Mouse (Mus musculus): ENCODE data around the gene H2-T24.

H2-T24 gene

DNA sequence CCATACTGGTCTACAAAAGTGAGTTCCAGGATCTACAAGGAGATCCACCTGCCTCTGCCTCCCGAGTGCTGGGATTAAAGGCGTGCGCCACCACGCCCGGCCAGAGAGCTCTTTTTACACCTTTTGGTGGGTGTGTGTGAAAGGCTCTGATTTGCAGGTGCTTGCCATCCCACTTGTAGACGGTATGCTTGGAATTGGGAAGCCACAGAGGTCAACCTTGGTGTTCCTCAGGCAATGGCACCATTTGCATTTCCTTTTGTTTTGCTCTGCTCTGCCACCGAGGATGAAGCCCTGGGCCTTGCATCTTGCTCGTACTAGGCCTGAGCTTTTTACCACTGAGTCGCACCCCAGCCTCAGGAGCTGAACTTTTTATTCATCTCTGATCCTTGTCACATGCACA lies 38.6 kb downstream of the H2-T24 start:
- no peak for DNase-seq (ENCODE audit: low spot score in 2 of 2)

DNA sequence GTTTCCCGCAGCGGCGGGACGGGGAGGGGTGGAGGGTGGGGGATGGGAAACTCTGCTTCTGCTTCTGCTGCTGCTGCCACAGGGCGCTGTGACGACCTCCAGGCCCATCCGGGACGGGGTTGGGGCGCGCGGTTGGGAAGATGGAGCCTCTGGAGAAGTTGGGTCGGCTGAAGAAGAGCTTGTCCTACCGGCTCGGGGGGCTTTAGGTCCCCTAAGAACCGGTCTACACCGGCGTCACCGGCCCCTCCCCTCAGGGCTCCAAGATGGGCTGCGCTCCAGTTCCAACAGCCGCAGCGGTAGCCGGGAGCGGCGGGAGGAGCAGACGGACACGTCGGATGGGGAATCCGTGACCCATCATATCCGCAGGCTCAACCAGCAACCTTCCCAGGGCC lies 40.0 kb downstream of the H2-T24 start:
- peak in 1 of 2 experiments; percentile 41 for DNase-seq (ENCODE audit: low spot score in 2 of 2)

DNA sequence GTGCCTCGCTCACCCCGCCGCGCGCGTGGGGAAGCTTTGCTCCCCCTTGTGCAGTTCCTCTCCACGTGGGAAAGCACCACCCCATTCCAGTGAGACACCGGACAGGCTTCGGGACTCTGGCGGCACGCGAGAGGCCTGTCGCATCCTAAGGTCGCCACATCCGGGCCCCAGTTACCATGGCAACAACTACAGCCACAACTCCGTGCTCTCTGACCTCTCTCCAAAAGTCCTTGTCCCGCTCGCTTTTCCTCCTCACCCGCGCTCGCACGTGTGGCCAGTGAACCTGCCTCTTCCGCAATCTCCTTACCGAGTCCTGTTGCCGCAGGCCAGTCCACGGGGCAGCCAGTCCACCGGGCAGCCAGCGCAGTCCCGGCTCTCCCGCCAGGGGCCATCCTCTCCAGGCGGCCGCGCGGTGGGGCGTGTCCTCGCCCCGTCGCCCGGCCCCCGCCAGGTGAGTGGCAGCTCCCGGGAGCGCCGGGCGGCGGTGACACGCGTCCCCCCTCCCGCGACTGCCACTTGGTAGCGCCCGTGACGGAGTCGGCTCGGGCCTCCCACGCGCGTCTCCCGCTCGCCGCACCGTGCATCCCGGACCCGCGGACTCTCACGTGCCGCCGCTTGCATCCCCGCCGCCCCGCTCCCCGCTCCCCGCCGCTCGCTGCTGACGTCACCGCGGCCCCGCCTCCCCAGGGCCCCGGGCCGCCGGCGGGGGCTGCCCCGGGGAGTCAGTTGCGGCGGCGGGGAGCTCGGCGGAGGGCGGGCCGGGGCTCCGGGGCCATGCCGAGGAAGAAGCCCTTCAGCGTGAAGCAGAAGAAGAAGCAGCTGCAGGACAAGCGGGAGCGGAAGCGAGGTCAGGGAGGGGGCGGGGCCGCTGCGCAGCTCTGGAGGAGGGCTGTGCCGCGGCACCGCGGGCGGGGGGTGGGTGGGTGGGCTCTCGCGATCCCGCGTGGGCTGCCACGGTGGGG lies 40.7 kb downstream of the H2-T24 start, which contains the start of the genes Gnl1 and Prr3:
Gene Gnl1 (plus strand): TSS at position 451 of the 962 bp plus-strand sequence.
Gene Prr3 (minus strand): TSS at position 836 of the 962 bp plus-strand sequence.
- DNase-seq (ENCODE audit: low spot score in 2 of 2) = peak; percentile 92 to 94

DNA sequence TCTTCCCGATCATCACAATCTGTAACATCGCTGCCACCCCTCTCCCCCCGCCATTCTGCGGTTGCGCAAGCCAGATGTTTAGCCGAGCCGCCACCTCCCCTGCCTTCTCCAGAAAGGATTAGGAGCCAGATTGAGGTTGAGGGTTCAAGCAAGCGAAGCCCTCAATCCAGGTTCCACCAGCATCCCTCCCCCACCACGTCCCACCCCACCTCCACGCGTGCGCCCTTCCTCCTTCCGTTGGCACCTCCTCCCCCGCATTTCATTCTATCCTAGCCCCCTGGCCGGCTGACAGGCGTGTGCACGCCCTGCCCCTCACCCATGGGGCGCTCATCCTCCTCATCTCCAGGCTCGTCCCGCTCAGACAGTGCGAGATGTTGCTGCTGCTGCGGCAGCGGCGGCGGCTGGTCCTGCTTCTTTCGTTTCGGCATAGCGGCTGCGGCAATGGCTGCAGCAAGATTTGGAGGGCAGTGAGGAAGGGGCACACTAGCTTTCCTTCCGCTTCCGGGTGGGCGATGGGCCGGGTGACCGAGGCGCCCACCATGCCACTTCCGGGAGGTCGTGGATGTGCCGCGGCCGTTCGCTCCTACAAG lies 41.5 kb downstream of the H2-T24 start:
- DNase-seq (ENCODE audit: low spot score in 2 of 2) = peak in 1 of 2 experiments; percentile 89

DNA sequence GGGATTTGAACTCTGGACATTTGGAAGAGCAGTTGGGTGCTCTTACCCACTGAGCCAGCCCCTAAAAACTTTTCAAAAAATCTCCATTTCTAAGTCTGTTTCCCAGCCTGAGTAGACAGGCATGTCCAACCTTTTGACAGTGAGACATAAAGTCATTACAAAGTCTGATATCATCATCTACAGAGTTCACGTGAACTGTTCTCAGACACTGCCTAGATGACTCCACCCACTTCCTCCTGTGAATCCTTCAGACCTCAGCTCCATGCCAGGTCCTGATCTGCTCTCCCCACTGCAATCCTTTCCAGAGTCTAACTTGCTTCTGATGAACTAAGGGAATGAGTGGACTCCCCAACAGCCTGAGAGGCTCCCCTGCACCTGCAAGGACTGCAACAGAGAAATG lies 48.2 kb downstream of the H2-T24 start:
- no peak for DNase-seq (ENCODE audit: low spot score in 2 of 2)

DNA sequence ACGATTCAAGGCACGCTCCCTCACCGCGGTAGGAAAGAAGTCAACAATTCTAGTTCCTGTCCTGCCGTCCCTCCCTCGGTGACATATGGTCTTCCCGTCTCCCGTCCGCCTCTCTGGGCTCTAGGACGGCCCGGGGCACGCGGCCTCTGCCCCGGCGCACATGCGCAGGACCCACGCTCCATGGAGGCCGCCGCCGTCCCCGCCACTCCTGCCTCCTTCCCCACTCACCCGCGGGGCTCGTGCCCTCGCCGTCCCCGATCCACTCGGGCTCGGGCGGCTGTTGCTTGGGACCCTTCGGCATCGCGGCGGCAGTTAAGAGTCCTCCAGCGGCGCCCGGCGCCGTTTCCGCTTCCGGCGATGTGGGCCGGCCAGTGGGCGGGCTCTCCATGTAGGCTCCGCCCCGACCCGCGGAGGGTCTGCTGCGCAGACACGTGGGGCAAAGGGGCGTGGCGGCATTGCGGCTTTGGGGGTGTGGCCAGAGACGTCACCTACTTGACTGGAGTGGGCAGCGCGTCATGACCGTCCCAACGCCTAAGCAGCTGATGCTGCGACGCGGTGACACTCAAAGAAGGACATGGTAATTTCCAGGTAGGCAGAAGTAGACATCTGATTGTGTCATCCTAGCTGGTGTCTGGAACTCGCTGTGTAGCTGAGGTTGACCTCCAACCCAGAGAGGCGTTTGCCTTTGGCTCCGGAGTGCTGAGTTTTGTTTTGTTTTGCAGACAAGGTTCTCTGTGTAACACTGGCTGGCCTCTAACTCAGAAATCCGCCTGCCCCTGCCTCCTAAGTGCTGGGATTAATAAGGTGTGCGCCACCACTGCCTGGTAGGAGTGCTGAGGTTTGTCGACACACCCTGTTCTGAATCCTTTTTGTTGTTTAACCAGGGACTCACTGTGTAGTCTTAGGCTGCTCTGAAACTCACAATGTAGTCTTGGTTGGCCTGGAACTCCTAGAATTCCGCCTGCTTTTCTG lies 50.7 kb downstream of the H2-T24 start, which contains the start of gene Abcf1:
Gene Abcf1 (minus strand): TSS at position 344 of the 972 bp plus-strand sequence.
- DNase-seq (ENCODE audit: low spot score in 2 of 2) = peak; percentile 92 to 98

DNA sequence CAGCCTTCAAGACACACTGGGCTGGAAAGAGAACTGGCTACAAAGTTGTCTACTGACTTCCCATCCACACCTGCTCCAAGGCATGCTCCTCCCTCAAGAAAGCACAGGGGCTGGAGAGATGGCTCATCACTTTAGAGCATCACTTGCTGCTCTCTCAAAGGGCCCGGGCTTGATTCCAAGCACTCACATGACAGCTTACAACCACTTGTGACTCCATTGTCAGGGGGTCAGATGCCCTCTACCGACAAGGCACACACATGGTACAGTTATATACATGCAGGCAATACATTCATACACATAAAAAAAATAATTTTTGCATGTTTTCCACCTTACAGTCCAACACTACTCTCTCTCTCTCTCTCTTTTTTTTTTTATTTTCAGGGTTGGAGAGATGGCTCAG lies 52.7 kb downstream of the H2-T24 start:
- no peak for DNase-seq (ENCODE audit: low spot score in 2 of 2)

DNA sequence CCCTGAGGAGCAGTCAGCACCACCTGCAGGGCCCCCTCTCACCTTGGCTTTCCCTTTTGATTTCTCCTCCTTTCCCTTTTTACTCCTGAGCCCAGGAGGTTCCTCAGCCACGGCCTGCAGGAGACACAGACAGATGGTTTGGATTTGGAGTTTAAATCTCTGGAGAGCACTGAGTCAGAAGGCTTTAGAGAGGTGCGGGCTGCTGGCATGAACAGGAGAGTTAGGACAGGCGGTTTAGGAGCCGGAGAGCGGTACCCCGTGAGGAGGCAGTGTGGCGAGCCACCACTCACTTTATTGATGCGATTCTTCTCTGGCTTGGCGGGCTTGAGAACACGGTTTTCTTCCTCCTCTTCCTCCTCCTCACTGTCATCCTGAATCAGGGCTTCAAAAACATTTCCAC lies 57.1 kb downstream of the H2-T24 start:
- no peak for DNase-seq (ENCODE audit: low spot score in 2 of 2)

DNA sequence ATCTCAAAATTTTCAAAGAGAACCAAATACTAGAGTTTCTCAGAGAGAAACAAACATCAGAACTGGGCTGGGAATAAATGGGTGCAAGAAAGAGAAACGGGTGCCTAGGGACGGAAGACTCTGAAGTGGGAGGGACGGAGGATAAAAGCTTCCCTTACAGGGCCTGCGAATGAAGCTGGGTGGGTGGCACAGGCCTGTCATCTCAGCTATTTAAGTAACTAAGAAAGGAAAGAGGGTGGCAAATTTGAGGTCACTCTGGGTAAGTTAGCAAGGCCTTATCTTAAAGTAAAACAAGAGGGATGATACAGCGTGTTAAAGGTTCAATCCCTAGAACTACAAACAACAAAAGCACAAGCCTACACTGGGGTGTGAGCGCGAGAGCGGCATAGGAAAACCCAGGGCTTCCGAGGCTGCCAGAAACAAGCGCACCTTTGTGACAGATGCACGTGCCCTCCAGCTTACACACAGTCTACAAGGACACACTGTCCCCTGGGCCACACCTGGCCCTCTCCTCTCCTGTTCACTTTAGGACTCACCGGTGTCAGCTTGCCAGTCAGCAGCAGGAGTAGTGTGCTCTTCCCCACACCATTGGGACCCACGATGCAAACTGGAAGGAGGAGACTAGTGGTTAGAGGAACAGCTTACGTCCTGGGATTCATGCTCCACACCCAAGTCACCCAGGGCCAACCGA lies 61.7 kb downstream of the H2-T24 start:
- DNase-seq (ENCODE audit: low spot score in 2 of 2) = no peak
